Mouse (Mus musculus) MEL-GATA-1-ER (cell line): ENCODE measurements around the gene Sord.
A peak's percentile ranks its signal among the peaks of the same experiment; 100 is the strongest.

Experiments
- DNase-seq: peaks from one replicate; pipeline ENCODE4 v3.0.0-alpha.2; 2012; ENCODE audit warnings: low read depth; ENCODE audit errors: extremely low read depth

Gene Sord

DNA sequence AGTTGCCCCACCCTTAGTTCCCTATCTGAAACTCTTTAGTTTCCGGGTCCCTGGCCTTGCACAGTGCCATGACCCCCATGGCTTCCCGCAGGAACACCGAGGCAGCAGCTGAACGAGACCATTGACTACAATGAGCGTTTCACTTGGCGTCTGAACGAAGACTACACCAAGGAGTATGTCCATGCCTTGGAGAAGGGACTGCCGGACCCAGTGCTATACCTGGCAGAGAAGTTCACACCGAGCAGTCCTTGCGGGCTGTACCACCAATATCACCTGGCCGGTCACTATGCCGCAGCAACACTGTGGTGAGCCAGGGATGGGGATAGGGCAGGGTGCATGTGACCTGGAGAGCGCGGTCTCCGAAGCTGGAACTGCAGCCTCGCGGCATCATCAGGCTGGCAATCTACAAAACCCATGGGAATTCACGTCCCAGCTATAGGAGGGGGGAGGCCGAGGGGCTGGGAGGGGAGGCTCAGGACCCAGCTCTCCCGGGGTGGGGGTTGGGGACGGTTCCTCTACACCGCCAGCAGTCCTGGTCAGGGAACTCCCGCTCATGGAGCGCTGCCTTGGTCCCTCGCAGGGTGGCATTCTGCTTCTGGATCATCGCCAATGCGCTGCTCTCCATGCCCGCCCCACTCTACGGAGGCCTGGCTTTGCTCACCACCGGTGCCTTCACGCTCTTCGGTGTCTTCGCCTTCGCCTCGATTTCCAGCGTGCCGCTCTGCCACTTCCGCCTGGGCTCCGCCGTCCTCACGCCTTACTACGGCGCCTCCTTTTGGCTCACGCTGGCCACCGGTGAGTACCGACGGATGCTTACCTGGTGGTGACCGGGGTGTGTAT is 66.8 kb downstream of the Sord start:
- no peak for DNase-seq

DNA sequence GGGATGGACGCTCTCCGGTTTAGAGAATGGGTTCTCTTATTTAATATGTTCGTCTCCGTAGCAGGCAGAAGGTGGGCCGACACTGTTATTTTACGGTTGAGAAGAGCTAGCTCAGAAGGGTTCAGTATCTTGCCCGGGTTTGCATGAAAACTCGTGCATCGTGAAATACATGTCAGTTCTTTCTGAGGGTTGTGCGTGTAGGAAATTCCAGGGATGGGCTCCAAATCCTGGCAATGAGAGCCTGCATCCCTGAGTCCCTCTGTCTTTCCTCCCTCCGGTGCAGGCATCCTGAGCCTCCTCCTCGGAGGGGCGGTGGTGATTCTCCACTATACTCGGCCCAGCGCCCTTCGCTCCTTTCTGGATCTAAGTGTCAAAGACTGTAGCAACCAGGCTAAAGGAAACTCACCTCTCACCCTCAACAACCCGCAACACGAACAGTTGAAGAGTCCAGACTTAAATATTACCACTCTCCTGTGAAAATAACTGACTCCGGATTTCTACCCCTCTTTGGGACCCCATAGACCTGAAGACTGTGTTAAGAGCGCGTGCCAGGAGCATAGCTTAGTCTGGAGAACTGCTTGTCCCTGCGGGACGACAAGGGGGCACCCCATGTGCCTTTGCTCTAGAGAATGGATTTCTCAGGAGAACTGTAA is 67.5 kb downstream of the Sord start:
- no peak for DNase-seq

DNA sequence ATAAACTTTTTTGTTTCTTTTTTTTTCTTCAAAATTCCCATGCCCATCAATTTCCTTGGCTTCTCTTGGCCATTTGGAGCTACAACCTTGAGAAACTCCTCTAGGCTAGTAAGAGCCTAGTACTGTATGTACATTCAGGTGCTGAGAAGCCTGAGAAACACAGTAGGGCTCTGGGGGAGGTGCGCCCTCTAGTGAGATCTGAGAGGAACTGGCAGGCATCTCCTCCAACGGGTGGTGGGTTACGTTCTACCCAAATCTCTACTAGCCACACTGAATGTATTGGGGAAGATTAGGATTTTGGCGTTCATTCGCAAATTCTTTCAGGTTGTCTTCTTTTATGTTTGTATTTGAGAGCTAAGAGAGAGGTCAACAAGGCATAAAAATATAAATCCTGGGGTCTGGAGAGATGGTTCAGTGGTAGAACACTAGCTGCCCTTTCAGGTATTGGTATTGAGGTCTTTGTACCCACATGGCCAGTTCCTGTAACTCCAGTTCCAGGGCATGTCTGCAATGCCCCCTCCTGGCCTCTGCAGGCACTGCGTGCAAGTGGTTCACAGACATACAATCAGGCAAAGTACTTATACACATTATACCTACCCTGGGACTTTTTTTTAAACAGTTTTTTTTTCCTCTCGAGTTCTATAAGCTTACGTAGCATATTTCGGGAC is 68.2 kb downstream of the Sord start:
- DNase-seq, result peak; percentile 73

DNA sequence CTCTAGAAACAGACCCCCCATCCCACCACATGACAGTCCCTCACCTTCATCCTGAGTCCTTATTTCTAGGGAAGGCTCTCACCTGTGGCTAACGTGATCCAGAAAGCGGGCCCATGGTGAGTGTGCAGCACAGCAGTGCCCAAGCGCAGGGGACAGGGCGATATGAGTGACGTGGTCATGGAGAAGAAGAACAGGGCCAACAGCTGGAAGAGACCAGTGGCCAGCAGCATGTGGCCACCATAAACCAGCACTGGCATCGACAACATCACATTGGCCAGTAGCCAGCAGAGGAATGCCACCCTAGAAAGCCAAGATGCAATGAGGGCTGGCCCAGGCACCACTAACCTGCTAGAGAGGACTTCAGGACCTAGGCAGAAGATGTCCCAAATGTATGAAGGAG is 70.0 kb downstream of the Sord start:
- DNase-seq, result no peak

DNA sequence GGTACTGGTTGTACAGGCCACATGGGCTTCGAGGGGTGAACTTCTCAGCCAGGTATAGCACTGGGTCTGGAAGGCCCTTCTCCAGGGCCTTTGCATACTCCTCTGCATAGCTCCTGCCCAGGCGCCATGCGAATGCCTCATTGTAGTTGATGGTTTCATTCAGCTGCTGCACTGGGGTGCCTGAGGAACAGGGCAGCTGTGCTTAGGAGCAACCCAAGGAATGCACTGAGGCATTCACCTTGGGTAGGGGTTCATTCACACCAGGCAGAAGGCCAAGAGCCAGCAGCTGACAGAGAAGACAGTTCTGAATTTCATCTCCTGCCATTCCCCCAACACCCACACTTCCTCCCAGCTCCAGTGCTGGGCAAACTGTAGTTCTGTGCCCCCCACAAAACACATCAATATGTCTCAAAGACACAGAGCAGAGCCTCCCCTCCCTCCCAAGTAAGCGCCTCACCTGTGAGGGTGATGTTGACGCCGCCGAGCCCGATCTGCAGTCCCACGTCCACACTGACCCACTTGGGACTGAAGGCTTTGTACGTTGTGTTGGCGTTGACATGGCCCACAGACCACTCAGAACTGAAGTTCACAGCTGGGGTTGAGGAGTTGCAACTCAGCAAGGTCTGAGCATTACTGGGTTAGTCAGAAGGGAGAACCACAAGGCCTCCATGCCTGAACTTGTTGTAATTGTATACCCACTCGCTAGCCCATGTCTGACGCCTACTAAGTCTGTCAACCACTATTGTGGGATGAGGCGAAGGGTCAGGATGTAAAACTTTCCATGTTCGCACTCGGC is 70.7 kb downstream of the Sord start:
- DNase-seq, result no peak

DNA sequence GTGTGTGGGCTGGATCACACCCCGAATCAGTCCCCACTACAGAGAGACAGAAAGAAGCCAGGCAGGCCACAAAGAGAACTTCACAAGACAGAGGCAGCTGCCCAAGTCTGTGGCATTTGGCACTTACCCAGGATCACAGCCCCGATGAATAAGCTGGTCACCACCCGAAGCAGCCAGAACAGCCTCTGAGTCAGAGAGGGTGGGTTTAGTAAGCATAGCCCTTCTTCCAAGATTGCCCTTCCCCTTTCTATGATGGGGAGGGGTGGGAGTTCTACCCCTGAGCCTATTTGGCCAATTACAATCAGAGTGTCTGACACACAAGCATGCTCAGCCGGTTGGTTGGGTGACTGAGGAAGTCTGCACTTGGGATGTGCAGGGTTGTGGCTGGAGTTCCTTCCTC is 71.6 kb downstream of the Sord start:
- DNase-seq, result no peak

DNA sequence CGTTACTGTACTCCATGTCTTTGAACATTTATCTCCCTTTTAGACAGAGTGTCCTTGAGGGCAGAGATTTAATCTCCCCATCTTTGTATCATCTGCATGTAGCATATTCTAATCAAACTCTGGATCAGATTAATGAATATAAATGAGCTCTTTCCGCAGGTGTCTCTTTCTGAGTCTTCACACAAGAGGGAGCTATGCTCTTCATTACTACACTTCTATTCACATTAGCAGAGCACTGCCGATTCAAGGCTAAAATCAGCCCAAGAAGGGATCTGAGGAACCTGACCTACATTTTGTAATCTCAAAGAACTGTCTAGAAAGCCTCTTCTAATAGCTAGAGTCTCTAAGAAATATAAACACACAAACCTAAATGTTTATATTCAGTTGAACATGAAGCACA is 75.1 kb downstream of the Sord start:
- no peak for DNase-seq

DNA sequence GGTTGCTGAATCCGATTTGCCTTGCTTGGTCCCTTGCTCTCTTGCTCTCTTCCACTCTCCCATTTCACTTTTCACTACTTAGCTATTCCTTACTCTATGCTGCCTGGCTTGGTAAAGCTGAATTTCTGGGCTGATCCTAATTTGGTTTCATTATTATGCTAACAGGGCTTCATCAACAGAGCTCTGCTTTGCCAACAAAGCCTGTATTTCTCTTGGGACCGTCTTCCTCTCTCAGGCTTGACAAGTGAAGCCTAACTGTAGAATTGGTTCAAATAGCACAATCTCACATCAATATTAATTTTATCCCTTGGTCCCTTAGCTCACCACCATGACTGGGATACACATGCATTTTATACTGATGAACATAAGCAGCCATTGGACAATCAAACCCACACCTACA is 77.0 kb downstream of the Sord start:
- DNase-seq, result no peak

DNA sequence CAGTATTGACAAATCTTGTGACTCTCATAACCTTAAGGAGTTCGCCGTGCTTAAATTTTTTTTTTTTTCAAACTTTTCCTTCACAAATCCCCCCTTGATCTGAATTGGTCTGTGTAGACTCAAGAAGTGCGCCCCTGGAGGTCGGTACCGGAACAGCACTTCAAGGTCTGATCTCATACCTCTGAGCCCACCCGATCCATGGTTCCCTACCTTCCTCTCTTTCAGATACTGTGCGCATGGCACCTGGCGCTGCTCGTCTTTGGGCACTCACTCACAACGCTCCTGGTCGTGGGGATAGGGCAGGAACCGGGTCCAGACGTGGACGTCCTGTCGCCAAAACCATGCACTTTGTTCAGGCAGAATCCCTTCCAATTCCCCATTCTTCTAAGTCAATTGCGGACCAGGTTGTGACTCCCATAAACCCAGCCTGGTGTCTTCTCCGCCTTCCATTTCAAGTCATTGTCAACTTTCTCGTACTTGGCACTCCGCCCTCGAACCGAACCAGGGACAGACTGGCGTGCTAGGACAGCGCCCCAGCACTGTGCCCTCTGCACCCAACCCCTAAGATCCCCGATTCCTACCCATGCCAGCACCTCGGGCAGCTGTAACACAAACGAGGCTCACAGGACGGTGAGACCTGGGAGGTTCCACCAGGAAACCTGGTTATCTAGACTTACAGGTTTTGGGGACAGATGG is 78.3 kb downstream of the Sord start:
- DNase-seq, result peak; percentile 27

DNA sequence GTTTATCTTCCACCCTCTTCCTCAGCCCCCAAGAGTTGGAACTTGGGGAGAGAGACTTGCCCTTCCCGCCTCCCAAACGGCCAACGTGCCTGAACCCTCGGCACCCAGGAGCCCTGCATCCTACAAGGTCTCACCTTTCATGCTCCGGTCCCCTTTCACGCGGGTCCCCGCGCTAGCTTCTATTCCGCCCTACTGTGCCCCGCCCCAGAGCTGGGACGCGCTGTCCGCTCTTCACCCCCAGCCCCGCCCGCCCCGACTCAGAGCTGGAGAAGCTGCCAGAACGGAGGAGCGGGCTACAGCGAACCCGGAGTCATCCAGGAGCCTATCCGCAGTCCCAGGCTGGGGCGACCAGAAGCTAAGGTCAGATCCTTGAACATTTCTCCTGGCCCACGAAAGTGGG is 79.0 kb downstream of the Sord start, which contains the start of gene Duoxa1:
Gene Duoxa1, minus strand, starts transcription at position 195 of the 400 bp plus-strand sequence.
- DNase-seq, result no peak
